Mouse (Mus musculus) induced T-regulatory cell, adult 2 months (primary cell): ENCODE data around the gene Pcsk1n.
"Not testable (repeated sequence)": the region's sequence is repeated elsewhere in the genome, so short reads cannot be mapped to it uniquely, and the experiment has no call there.

Source experiments
- DNase-seq: peaks from one replicate; pipeline ENCODE4 v3.0.0-alpha.2; 2012; ENCODE audit warnings: low read depth

Gene Pcsk1n

GRCm38 (mm10) chrX:7919601-7920383 lies at the start of gene Pcsk1n:
Gene Pcsk1n, plus strand, starts transcription at chrX:7919822.
- no peak for DNase-seq

- DNase-seq, result no peak
Measured at GRCm38 (mm10) chrX:7869826-7870225, 49.8 kb upstream of the Pcsk1n start.

GRCm38 (mm10) chrX:7878007-7878419 lies 41.6 kb upstream of the Pcsk1n start, which contains the start of gene Pim2:
Gene Pim2, plus strand, starts transcription at chrX:7878262.
- DNase-seq, result peak; percentile 91

- DNase-seq, result peak; percentile 63
Measured at GRCm38 (mm10) chrX:7878495-7878894, 41.1 kb upstream of the Pcsk1n start.

GRCm38 (mm10) chrX:7879819-7880218 lies 39.8 kb upstream of the Pcsk1n start:
- DNase-seq, result peak; percentile 85

- peak; percentile 84 for DNase-seq
Measured at GRCm38 (mm10) chrX:7883841-7884567, 35.6 kb upstream of the Pcsk1n start, which contains the start of gene Slc35a2. Gene Slc35a2, plus strand, starts transcription at chrX:7884028.

- peak; percentile 53 for DNase-seq
Measured at GRCm38 (mm10) chrX:7898211-7898610, 21.4 kb upstream of the Pcsk1n start.

- DNase-seq, result peak; percentile 94
Measured at GRCm38 (mm10) chrX:7898880-7899874, 20.4 kb upstream of the Pcsk1n start, which contains the start of the genes Pqbp1 and Timm17b. Gene Pqbp1, minus strand, starts transcription at chrX:7899269. Gene Timm17b, plus strand, starts transcription at chrX:7899357.

GRCm38 (mm10) chrX:7904441-7904840 lies 15.2 kb upstream of the Pcsk1n start:
- no peak for DNase-seq

- DNase-seq, result no peak
Measured at GRCm38 (mm10) chrX:7907735-7908134, 11.9 kb upstream of the Pcsk1n start, which contains the start of gene Gm10491. Gene Gm10491, minus strand, starts transcription at chrX:7907835.

GRCm38 (mm10) chrX:7909242-7909641 lies 10.4 kb upstream of the Pcsk1n start, which contains the start of gene Gm10490:
Gene Gm10490, plus strand, starts transcription at chrX:7909542.
- DNase-seq, result not testable (repeated sequence)

GRCm38 (mm10) chrX:7910473-7910872 lies 9.1 kb upstream of the Pcsk1n start:
- DNase-seq, result no peak

GRCm38 (mm10) chrX:7915669-7916068 lies 4.0 kb upstream of the Pcsk1n start:
- peak; percentile 25 for DNase-seq

- DNase-seq, result peak; percentile 17
Measured at GRCm38 (mm10) chrX:7917960-7918359, 1.7 kb upstream of the Pcsk1n start.

GRCm38 (mm10) chrX:7922032-7922431 lies 2.4 kb downstream of the Pcsk1n start:
- no peak for DNase-seq

GRCm38 (mm10) chrX:7926266-7926665 lies 6.6 kb downstream of the Pcsk1n start:
- no peak for DNase-seq

GRCm38 (mm10) chrX:7927116-7927515 lies 7.5 kb downstream of the Pcsk1n start:
- no peak for DNase-seq

- DNase-seq, result no peak
Measured at GRCm38 (mm10) chrX:7928270-7928790, 8.7 kb downstream of the Pcsk1n start, which contains the start of gene Eras. Gene Eras, minus strand, starts transcription at chrX:7928607.

- no peak for DNase-seq
Measured at GRCm38 (mm10) chrX:7936874-7937273, 17.3 kb downstream of the Pcsk1n start.

GRCm38 (mm10) chrX:7937667-7938066 lies 18.0 kb downstream of the Pcsk1n start:
- no peak for DNase-seq

- DNase-seq, result no peak
Measured at GRCm38 (mm10) chrX:7945618-7946017, 26.0 kb downstream of the Pcsk1n start.
